Mouse (Mus musculus) kidney, embryonic 15.5 days (tissue): ENCODE data around the gene Prss12. TPM values are rescaled to one million over a fixed set of nuclear protein-coding genes. Genes with fewer than 3 reads are reported as not detected.
"Not testable (repeated sequence)": the region's sequence is repeated elsewhere in the genome, so short reads cannot be mapped to it uniquely, and the experiment has no call there.

Source experiments
- ATAC-seq: fragments of 200-750 bp; cut with Nextera tagmentation; replicated peaks from 2 replicates; pipeline ENCODE4 v1.8.0; 2017; ENCODE audit warnings: moderate TSS enrichment; ENCODE audit not compliant: low FRiP score
- H3K27ac ChIP-seq: fragments of 300-500 bp; sonication (generic); 2 replicates; pipeline ENCODE4 v1.5.1; 2015; ENCODE audit warnings: mild to moderate bottlenecking, inconsistent platforms
- H3K27me3 ChIP-seq: fragments of 300-500 bp; sonication (generic); 2 replicates; pipeline ENCODE4 v1.6.1; 2015; ENCODE audit warnings: inconsistent platforms
- H3K36me3 ChIP-seq: fragments of 300-500 bp; sonication (generic); 2 replicates; pipeline ENCODE4 v1.6.1; 2015; ENCODE audit warnings: inconsistent platforms
- H3K4me1 ChIP-seq: fragments of 300-500 bp; sonication (generic); 2 replicates; pipeline ENCODE4 v1.6.1; 2015; ENCODE audit warnings: inconsistent platforms
- H3K4me2 ChIP-seq: fragments of 300-500 bp; sonication (generic); 2 replicates; pipeline ENCODE4 v1.6.1; 2015; ENCODE audit warnings: moderate library complexity, mild to moderate bottlenecking, inconsistent platforms
- H3K4me3 ChIP-seq: fragments of 300-500 bp; sonication (generic); replicated peaks from 2 replicates; pipeline ENCODE4 v1.5.1; 2015; ENCODE audit warnings: mild to moderate bottlenecking, inconsistent platforms
- H3K9ac ChIP-seq: fragments of 300-500 bp; sonication (generic); 2 replicates; pipeline ENCODE4 v1.6.1; 2015; ENCODE audit warnings: mild to moderate bottlenecking, inconsistent platforms
- H3K9me3 ChIP-seq: fragments of 300-500 bp; sonication (generic); replicated peaks from 2 replicates; pipeline ENCODE4 v1.6.1; 2016; ENCODE audit warnings: inconsistent platforms
- WGBS: fragments of 180-500 bp; shearing (Covaris S2); methylation state at CpG from one replicate; pipeline ENCODE4 v1.1.7; 2015; ENCODE audit warnings: mixed read lengths; 5-methylcytosine and 5-hydroxymethylcytosine counted together
- polyA plus RNA-seq: library from polyadenylated mRNA; unstranded; fragments of >200 nt; fragmentation: Nextera tagmentation; extraction: Ambion mirVana; gene quantifications from 2 replicates; pipeline ENCODE4 v1.2.1, GENCODE M21; 2015

Prss12 gene
- polyA plus RNA-seq, 1 experiment from 2014 or later: 5.6 TPM

- Histone ChIP-seq H3K9me3 (no peaks in the 10 kb centered on the region), H3K4me2 (no peak overlapping the region), H3K4me1 (no peaks in the 10 kb centered on the region), H3K9ac (no peak overlapping the region), H3K27me3 (no peaks in the 10 kb centered on the region), H3K36me3 (no peaks in the 10 kb centered on the region), H3K27ac (no peak overlapping the region), H3K4me3 (no peak overlapping the region)
- ATAC-seq: no peak
- 92% methylated on average over 3 of the region's 3 CpGs for WGBS
Measured at GRCm38 (mm10) chr3:123493163-123493562, 46.5 kb downstream of the Prss12 start.

GRCm38 (mm10) chr3:123495088-123495487, 48.4 kb downstream of the Prss12 start:
- H3K4me1 ChIP-seq: no peaks in the 10 kb centered on the region
- WGBS: 80% methylated on average over 6 of the region's 6 CpGs
- no peak overlapping the region for H3K4me3 ChIP-seq
- ATAC-seq: no peak
- H3K36me3 ChIP-seq: no peaks in the 10 kb centered on the region
- H3K4me2 ChIP-seq: no peak overlapping the region
- no peak overlapping the region for H3K27ac ChIP-seq
- H3K9ac ChIP-seq: no peak overlapping the region
- no peaks in the 10 kb centered on the region for H3K9me3 ChIP-seq
- no peaks in the 10 kb centered on the region for H3K27me3 ChIP-seq

GRCm38 (mm10) chr3:123498787-123499186, 52.1 kb downstream of the Prss12 start:
- peaks cover under 1% of the 10 kb centered on the region; the same call in 1 of the 2 replicates for H3K36me3 ChIP-seq

GRCm38 (mm10) chr3:123501798-123502197, 55.1 kb downstream of the Prss12 start:
- not testable (repeated sequence) for ATAC-seq, H3K27ac ChIP-seq, H3K27me3 ChIP-seq, H3K4me2 ChIP-seq, H3K4me3 ChIP-seq, H3K9me3 ChIP-seq, H3K9ac ChIP-seq
- H3K4me1 ChIP-seq: peaks cover 13% of the 10 kb centered on the region
- peaks cover 18% of the 10 kb centered on the region; the same call in 1 of the 2 replicates for H3K36me3 ChIP-seq
- WGBS: 88% methylated on average over 2 of the region's 2 CpGs

More at GRCm38 (mm10) chr3:123498787-123499186, 52.1 kb downstream of the Prss12 start:
- no peaks in the 10 kb centered on the region for H3K4me1 ChIP-seq
- no peaks in the 10 kb centered on the region for H3K27me3 ChIP-seq
- ATAC-seq: no peak
- no peak overlapping the region for H3K9ac ChIP-seq
- no peaks in the 10 kb centered on the region for H3K9me3 ChIP-seq
- H3K4me2 ChIP-seq: no peak overlapping the region
- no peak overlapping the region for H3K4me3 ChIP-seq
- WGBS: 81% methylated on average over 5 of the region's 5 CpGs
- no peak overlapping the region for H3K27ac ChIP-seq

GRCm38 (mm10) chr3:123503943-123504342, 57.2 kb downstream of the Prss12 start:
- Histone ChIP-seq H3K27me3 (no peaks in the 10 kb centered on the region), H3K9me3 (no peaks in the 10 kb centered on the region), H3K36me3 (peaks cover 23% of the 10 kb centered on the region; the same call in 1 of the 2 replicates), H3K4me1 (peaks cover 18% of the 10 kb centered on the region), H3K4me3 (no peak overlapping the region), H3K27ac (0 out of 2 replicates have a peak overlapping the region, but pooled peaks have one; percentile 51), H3K9ac (no peak overlapping the region), H3K4me2 (no peak overlapping the region)
- no peak for ATAC-seq
- WGBS: 74% methylated on average over 6 of the region's 6 CpGs

GRCm38 (mm10) chr3:123504783-123505182, 58.1 kb downstream of the Prss12 start:
- no peak overlapping the region for H3K4me2 ChIP-seq
- H3K4me1 ChIP-seq: peaks cover 22% of the 10 kb centered on the region
- peaks cover 23% of the 10 kb centered on the region; the same call in 1 of the 2 replicates for H3K36me3 ChIP-seq
- no peaks in the 10 kb centered on the region for H3K9me3 ChIP-seq
- no peaks in the 10 kb centered on the region for H3K27me3 ChIP-seq
- no peak for ATAC-seq
- H3K9ac ChIP-seq: no peak overlapping the region
- peak overlapping the region; percentile 51; the same call in 1 of the 2 replicates for H3K27ac ChIP-seq
- no peak overlapping the region for H3K4me3 ChIP-seq
- WGBS: 86% methylated on average over 7 of the region's 7 CpGs

GRCm38 (mm10) chr3:123505778-123506667, 59.3 kb downstream of the Prss12 start:
- H3K9ac ChIP-seq: peak overlapping the region; percentile 84; the same call in 1 of the 2 replicates
- peak overlapping the region; percentile 75 for H3K4me2 ChIP-seq
- peak overlapping the region; percentile 85 for H3K27ac ChIP-seq
- WGBS: 51% methylated on average over 9 of the region's 9 CpGs
- no peaks in the 10 kb centered on the region for H3K9me3 ChIP-seq
- peaks cover 24% of the 10 kb centered on the region for H3K4me1 ChIP-seq
- H3K36me3 ChIP-seq: peaks cover 23% of the 10 kb centered on the region; the same call in 1 of the 2 replicates
- no peak for ATAC-seq
- H3K4me3 ChIP-seq: peak overlapping the region; percentile 75
- no peaks in the 10 kb centered on the region for H3K27me3 ChIP-seq

GRCm38 (mm10) chr3:123506699-123507662, 60.3 kb downstream of the Prss12 start:
- no peaks in the 10 kb centered on the region for H3K9me3 ChIP-seq
- peak overlapping the region; percentile 75 for H3K4me3 ChIP-seq
- no peaks in the 10 kb centered on the region for H3K27me3 ChIP-seq
- H3K9ac ChIP-seq: peak overlapping the region; percentile 84
- no peak for ATAC-seq
- peak overlapping the region; percentile 85 for H3K27ac ChIP-seq
- H3K4me2 ChIP-seq: peak overlapping the region; percentile 75
- H3K36me3 ChIP-seq: peaks cover 23% of the 10 kb centered on the region; the same call in 1 of the 2 replicates
- 7% methylated on average over 6 of the region's 6 CpGs for WGBS
- H3K4me1 ChIP-seq: peaks cover 24% of the 10 kb centered on the region

GRCm38 (mm10) chr3:123507663-123508055, 60.9 kb downstream of the Prss12 start:
- WGBS: 0% methylated on average over 10 of the region's 10 CpGs
- H3K27me3 ChIP-seq: no peaks in the 10 kb centered on the region
- H3K9ac ChIP-seq: peak overlapping the region; percentile 84
- H3K4me1 ChIP-seq: peaks cover 24% of the 10 kb centered on the region
- peak overlapping the region; percentile 75 for H3K4me3 ChIP-seq
- H3K4me2 ChIP-seq: peak overlapping the region; percentile 75
- peaks cover 23% of the 10 kb centered on the region; the same call in 1 of the 2 replicates for H3K36me3 ChIP-seq
- no peaks in the 10 kb centered on the region for H3K9me3 ChIP-seq
- no peak for ATAC-seq
- H3K27ac ChIP-seq: peak overlapping the region; percentile 85

- Histone ChIP-seq H3K9me3 (no peaks in the 10 kb centered on the region), H3K9ac (peak overlapping the region; percentile 93), H3K4me1 (peaks cover 24% of the 10 kb centered on the region), H3K27ac (peak overlapping the region; percentile 100), H3K36me3 (peaks cover 23% of the 10 kb centered on the region; the same call in 1 of the 2 replicates), H3K27me3 (no peaks in the 10 kb centered on the region), H3K4me3 (peak overlapping the region; percentile 75), H3K4me2 (peak overlapping the region; percentile 76)
- peak; percentile 98 for ATAC-seq
- WGBS: under 1% methylated on average over 53 of the region's 53 CpGs
Measured at GRCm38 (mm10) chr3:123508056-123508674, 61.5 kb downstream of the Prss12 start.

GRCm38 (mm10) chr3:123508675-123509376, 62.1 kb downstream of the Prss12 start:
- H3K27ac ChIP-seq: peak overlapping the region; percentile 100

More at GRCm38 (mm10) chr3:123508675-123509376, 62.1 kb downstream of the Prss12 start:
- WGBS: under 1% methylated on average over 36 of the region's 36 CpGs
- Histone ChIP-seq H3K27me3 (no peaks in the 10 kb centered on the region), H3K4me2 (peak overlapping the region; percentile 76), H3K4me3 (peak overlapping the region; percentile 75), H3K36me3 (peaks cover 22% of the 10 kb centered on the region; the same call in 1 of the 2 replicates), H3K9me3 (no peaks in the 10 kb centered on the region), H3K9ac (peak overlapping the region; percentile 93), H3K4me1 (peaks cover 24% of the 10 kb centered on the region)
- ATAC-seq: peak; percentile 78
